Mouse (Mus musculus) cerebellum, adult 2 months (tissue): ENCODE data around the gene Batf. TPM values are rescaled to one million over a fixed set of nuclear protein-coding genes. Genes with fewer than 3 reads are reported as not detected.

Experiments used
- DNase-seq, 2 experiments: peaks; one replicate each; pipeline ENCODE4 v3.0.0; 2021
- H3K27ac ChIP-seq: fragments of 200-500 bp; 2 replicates; pipeline ENCODE4 v1.5.1; 2012; ENCODE audit warnings: low read length, control low read depth, inconsistent platforms; ENCODE audit not compliant: insufficient read depth
- H3K27me3 ChIP-seq: fragments of 200-500 bp; 2 replicates; pipeline ENCODE4 v1.6.1; 2012; ENCODE audit warnings: inconsistent platforms, mild to moderate bottlenecking, low read length, moderate library complexity; ENCODE audit not compliant: control insufficient read depth, insufficient read depth
- H3K4me1 ChIP-seq: fragments of 200-500 bp; 2 replicates; pipeline ENCODE4 v1.6.1; 2011; ENCODE audit warnings: low read length; ENCODE audit not compliant: control insufficient read depth, insufficient read depth
- H3K4me3 ChIP-seq: fragments of 200-500 bp; replicated peaks from 2 replicates; pipeline ENCODE3; 2011; ENCODE audit warnings: mild to moderate bottlenecking, low read depth, low read length, control low read depth; ENCODE audit not compliant: insufficient read depth
- CTCF ChIP-seq: fragments of 200-500 bp; IDR thresholded peaks from 2 replicates; pipeline ENCODE4 v1.5.1; 2011; ENCODE audit warnings: low read depth, mild to moderate bottlenecking, control low read depth, low read length, moderate library complexity, borderline replicate concordance; ENCODE audit not compliant: insufficient read depth
- POLR2A ChIP-seq: fragments of 200-500 bp; IDR thresholded peaks from 2 replicates; pipeline ENCODE4 v1.6.1; 2011; ENCODE audit warnings: low read length, control low read depth, borderline replicate concordance; ENCODE audit not compliant: insufficient read depth
- WGBS: fragments of 180-500 bp; shearing (Covaris S2); methylation state at CpG from one replicate; pipeline ENCODE4 v1.1.7; 2018; 5-methylcytosine and 5-hydroxymethylcytosine counted together
- polyA plus RNA-seq: library from polyadenylated mRNA; depleted of rRNA; stranded (reverse); fragments of >200 nt; gene quantifications from 2 replicates; pipeline ENCODE4 v1.2.3, GENCODE M21; 2012; rRNA removed

Gene Batf
- polyA plus RNA-seq, 1 experiment, result 0.38 TPM

GRCm38 (mm10) chr12:85754611-85755265, 68.3 kb downstream of the Batf start:
- Histone ChIP-seq H3K4me3 (no peak overlapping the region), H3K27me3 (no peaks in the 10 kb centered on the region), H3K27ac (no peak overlapping the region), H3K4me1 (no peaks in the 10 kb centered on the region)
- DNase-seq, result no peak
- WGBS, result 82% methylated on average over 5 of the region's 5 CpGs
- TF ChIP-seq CTCF (no peak), POLR2A (no peak)

GRCm38 (mm10) chr12:85756455-85756854, 70.0 kb downstream of the Batf start:
- Histone ChIP-seq H3K27me3 (no peaks in the 10 kb centered on the region), H3K27ac (no peak overlapping the region), H3K4me1 (no peaks in the 10 kb centered on the region), H3K4me3 (no peak overlapping the region)
- no peak for DNase-seq
- no peak for TF ChIP-seq POLR2A
- TF ChIP-seq CTCF, result no peak
- WGBS, result 71% methylated on average over 3 of the region's 3 CpGs

GRCm38 (mm10) chr12:85757074-85757473, 70.6 kb downstream of the Batf start:
- Histone ChIP-seq H3K27ac (no peak overlapping the region), H3K27me3 (no peaks in the 10 kb centered on the region), H3K4me1 (no peaks in the 10 kb centered on the region), H3K4me3 (no peak overlapping the region)
- 69% methylated on average over 3 of the region's 3 CpGs for WGBS
- TF ChIP-seq POLR2A, result no peak
- TF ChIP-seq CTCF, result no peak
- DNase-seq, result no peak

Other genes with a start within 250 kb of the Batf start
- gene Fos, start 212.8 kb upstream of the Batf start, polyA plus RNA-seq, result 16.6 and 22.4 TPM in 2 replicates
- gene Jdp2, start 87.6 kb upstream of the Batf start, polyA plus RNA-seq, result 27.5 and 28.7 TPM in 2 replicates
- gene Flvcr2, start 59.9 kb downstream of the Batf start, polyA plus RNA-seq, result 3.4 and 4.7 TPM in 2 replicates
- gene Erg28, start 137.9 kb downstream of the Batf start, polyA plus RNA-seq, result 100 and 107 TPM in 2 replicates
- gene Ttll5, start 138.0 kb downstream of the Batf start, polyA plus RNA-seq, result 88.4 and 93.0 TPM in 2 replicates